Mouse (Mus musculus): Measurements from ENCODE around the gene Itga7. TPM values are rescaled to one million over a fixed set of nuclear protein-coding genes. Genes with fewer than 3 reads are reported as not detected.

Gene Itga7
- polyA plus RNA-seq, 1 experiment from 2014 or later, result 2.1 TPM

DNA sequence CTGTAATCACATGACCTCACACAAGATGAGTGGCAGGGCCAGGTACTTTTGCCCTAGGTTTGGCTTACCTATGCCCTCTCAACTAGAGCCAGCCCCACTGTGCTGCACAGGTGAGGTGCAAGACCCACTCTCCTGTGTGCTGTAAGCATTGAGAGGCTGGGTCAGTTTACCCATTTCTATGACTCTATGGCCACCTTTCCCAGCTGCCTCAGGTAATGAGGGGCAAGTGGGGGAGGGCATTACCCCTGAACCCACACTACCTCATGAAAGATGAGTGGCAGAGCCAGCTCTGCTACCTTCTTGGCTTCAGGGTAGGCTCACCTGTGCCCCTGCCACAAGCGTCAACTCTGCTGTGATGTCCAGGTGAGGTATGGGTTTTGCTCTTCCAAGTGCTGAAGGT lies 62.2 kb downstream of the Itga7 start:
- ATAC-seq (ENCODE audit: insufficient read depth), result no peak
- 95% methylated on average over 1 of the region's 1 CpGs for WGBS

GRCm38 (mm10) chr10:128996523-128997040 lies 63.0 kb downstream of the Itga7 start:
- H3K36me3 ChIP-seq (ENCODE audit: insufficient read depth), result no peaks in the 10 kb centered on the region
- no peaks in the 10 kb centered on the region for H3K4me1 ChIP-seq (ENCODE audit: insufficient read depth)
- no peak overlapping the region for H3K27ac ChIP-seq (ENCODE audit: low read depth)
- no peak overlapping the region for H3K4me2 ChIP-seq
- TF ChIP-seq CTCF (IDR thresholded peaks at IDR 0.05; ENCODE audit: low read depth), result no peak
- H3K9ac ChIP-seq, result no peak overlapping the region
- no peak for ATAC-seq (ENCODE audit: insufficient read depth)
- H3K4me3 ChIP-seq (ENCODE audit: low read depth, low read length), result no peak overlapping the region
- no peak for DNase-seq
- WGBS, result 69% methylated on average over 4 of the region's 4 CpGs
- no peaks in the 10 kb centered on the region for H3K9me3 ChIP-seq (ENCODE audit: low read depth, low read length)
- H3K27me3 ChIP-seq (ENCODE audit: insufficient read depth, low read length), result no peaks in the 10 kb centered on the region

More for the DNA sequence above, 62.2 kb downstream of the Itga7 start:
- Histone ChIP-seq H3K9me3 (ENCODE audit: low read depth, low read length) (no peaks in the 10 kb centered on the region), H3K4me3 (ENCODE audit: low read depth, low read length) (no peak overlapping the region), H3K27me3 (ENCODE audit: insufficient read depth, low read length) (no peaks in the 10 kb centered on the region), H3K9ac (no peak overlapping the region), H3K4me2 (no peak overlapping the region), H3K36me3 (ENCODE audit: insufficient read depth) (no peaks in the 10 kb centered on the region), H3K4me1 (ENCODE audit: insufficient read depth) (no peaks in the 10 kb centered on the region), H3K27ac (ENCODE audit: low read depth) (no peak overlapping the region)
- no peak for DNase-seq
- no peak for TF ChIP-seq CTCF (IDR thresholded peaks at IDR 0.05; ENCODE audit: low read depth)

DNA sequence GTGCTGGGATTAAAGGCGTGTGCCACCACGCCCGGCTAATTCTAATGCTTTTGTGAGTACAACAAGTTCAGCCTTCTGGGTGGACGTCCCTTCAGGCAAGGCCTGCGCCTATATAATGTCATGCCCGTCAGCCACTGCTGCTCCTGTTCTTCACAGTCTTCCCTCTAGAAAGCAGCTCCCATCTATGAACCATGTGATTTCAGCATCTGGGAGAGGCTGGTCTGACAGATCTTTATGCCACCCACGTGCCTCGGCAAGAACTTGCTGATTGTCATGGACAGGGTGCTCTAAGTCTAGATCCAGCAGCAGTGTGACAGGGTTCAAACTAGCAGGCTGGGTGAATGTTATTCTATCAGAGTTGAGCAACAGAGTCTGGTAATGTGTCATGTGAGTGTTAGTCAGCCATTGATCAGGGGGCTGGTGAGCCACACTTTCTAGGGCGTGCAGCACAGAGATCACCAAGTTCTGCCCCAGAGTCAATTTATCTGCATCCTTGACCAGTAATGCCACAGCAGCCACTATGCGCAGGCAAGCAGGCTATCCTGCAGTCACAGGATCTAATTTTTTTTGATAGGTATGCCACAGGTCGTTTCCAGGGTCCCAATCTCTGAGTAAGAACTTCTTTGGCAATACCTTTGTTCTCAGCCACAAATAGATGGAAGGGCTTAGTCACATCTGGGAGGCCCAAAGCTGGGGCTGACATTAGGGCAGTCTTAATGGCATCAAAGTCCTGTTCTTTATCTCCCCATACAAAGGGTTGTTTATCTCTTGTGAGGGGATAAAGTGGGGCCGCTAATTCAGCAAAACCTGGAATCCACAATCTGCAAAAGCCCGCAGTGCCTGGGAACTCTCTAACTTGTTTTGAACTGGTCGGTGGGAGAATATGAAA lies 70.7 kb downstream of the Itga7 start:
- Histone ChIP-seq H3K4me1 (ENCODE audit: insufficient read depth) (no peaks in the 10 kb centered on the region), H3K4me3 (ENCODE audit: low read depth, low read length) (no peak overlapping the region), H3K9me3 (ENCODE audit: low read depth, low read length) (no peaks in the 10 kb centered on the region), H3K27me3 (ENCODE audit: insufficient read depth, low read length) (no peaks in the 10 kb centered on the region), H3K36me3 (ENCODE audit: insufficient read depth) (no peaks in the 10 kb centered on the region), H3K4me2 (no peak overlapping the region), H3K9ac (no peak overlapping the region), H3K27ac (ENCODE audit: low read depth) (no peak overlapping the region)
- 71% methylated on average over 14 of the region's 14 CpGs for WGBS
- DNase-seq, result no peak
- no peak for TF ChIP-seq CTCF (IDR thresholded peaks at IDR 0.05; ENCODE audit: low read depth)
- no peak for ATAC-seq (ENCODE audit: insufficient read depth)

Other genes with a start within 250 kb of the Itga7 start
- gene Rab5b, start 237.6 kb upstream of the Itga7 start, polyA plus RNA-seq (2014; fragmentation: Nextera tagmentation; extraction: Ambion mirVana), result 63.6 and 66.8 TPM in 2 replicates
- 1.4 TPM in 2 replicates for gene Pmel, start 229.6 kb upstream of the Itga7 start, polyA plus RNA-seq (2014; fragmentation: Nextera tagmentation; extraction: Ambion mirVana)
- 105 and 109 TPM in 2 replicates for gene Cdk2, start 228.8 kb upstream of the Itga7 start, polyA plus RNA-seq (2014; fragmentation: Nextera tagmentation; extraction: Ambion mirVana)
- 6.9 and 7.0 TPM in 2 replicates for gene Dgka, start 189.0 kb upstream of the Itga7 start, polyA plus RNA-seq (2014; fragmentation: Nextera tagmentation; extraction: Ambion mirVana)
- gene Pym1, start 185.9 kb upstream of the Itga7 start, polyA plus RNA-seq (2014; fragmentation: Nextera tagmentation; extraction: Ambion mirVana), result 37.4 and 39.1 TPM in 2 replicates
- gene Mmp19, start 142.9 kb upstream of the Itga7 start, polyA plus RNA-seq (2014; fragmentation: Nextera tagmentation; extraction: Ambion mirVana), result 1.5 and 2.1 TPM in 2 replicates
- 34.9 and 38.2 TPM in 2 replicates for gene Dnajc14, start 129.8 kb upstream of the Itga7 start, polyA plus RNA-seq (2014; fragmentation: Nextera tagmentation; extraction: Ambion mirVana)
- gene Tmem198b, start 129.4 kb upstream of the Itga7 start, polyA plus RNA-seq (2014; fragmentation: Nextera tagmentation; extraction: Ambion mirVana), result 12.1 and 15.1 TPM in 2 replicates
- gene Sarnp, start 116.5 kb upstream of the Itga7 start, polyA plus RNA-seq (2014; fragmentation: Nextera tagmentation; extraction: Ambion mirVana), result 223 and 227 TPM in 2 replicates
- gene Ormdl2, start 112.2 kb upstream of the Itga7 start, polyA plus RNA-seq (2014; fragmentation: Nextera tagmentation; extraction: Ambion mirVana), result 55.8 and 63.9 TPM in 2 replicates
- 3.5 and 4.5 TPM in 2 replicates for gene Gdf11, start 42.1 kb upstream of the Itga7 start, polyA plus RNA-seq (2014; fragmentation: Nextera tagmentation; extraction: Ambion mirVana)
- gene Cd63, start 32.8 kb upstream of the Itga7 start, polyA plus RNA-seq (2014; fragmentation: Nextera tagmentation; extraction: Ambion mirVana), result 458 and 459 TPM in 2 replicates
- gene Rdh5, start 10.9 kb upstream of the Itga7 start, polyA plus RNA-seq (2014; fragmentation: Nextera tagmentation; extraction: Ambion mirVana), result 10.5 and 12.5 TPM in 2 replicates
- gene Bloc1s1, start 9.8 kb upstream of the Itga7 start, polyA plus RNA-seq (2014; fragmentation: Nextera tagmentation; extraction: Ambion mirVana), result 175 and 180 TPM in 2 replicates
- gene Mettl7b, start 27.2 kb downstream of the Itga7 start, polyA plus RNA-seq (2014; fragmentation: Nextera tagmentation; extraction: Ambion mirVana), result not detected in 2 replicates
- not detected in 2 replicates for gene Olfr9, start 55.6 kb downstream of the Itga7 start, polyA plus RNA-seq (2014; fragmentation: Nextera tagmentation; extraction: Ambion mirVana)
- gene Olfr763, start 77.0 kb downstream of the Itga7 start, polyA plus RNA-seq (2014; fragmentation: Nextera tagmentation; extraction: Ambion mirVana), result not detected in 2 replicates
- gene Olfr764-ps1, start 106.1 kb downstream of the Itga7 start, polyA plus RNA-seq (2014; fragmentation: Nextera tagmentation; extraction: Ambion mirVana), result not detected in 2 replicates
- gene Olfr765, start 116.2 kb downstream of the Itga7 start, polyA plus RNA-seq (2014; fragmentation: Nextera tagmentation; extraction: Ambion mirVana), result not detected in 2 replicates
- not detected in 2 replicates for gene Olfr766-ps1, start 135.2 kb downstream of the Itga7 start, polyA plus RNA-seq (2014; fragmentation: Nextera tagmentation; extraction: Ambion mirVana)
- gene Olfr767, start 149.1 kb downstream of the Itga7 start, polyA plus RNA-seq (2014; fragmentation: Nextera tagmentation; extraction: Ambion mirVana), result not detected in 2 replicates
- gene Olfr768, start 165.6 kb downstream of the Itga7 start, polyA plus RNA-seq (2014; fragmentation: Nextera tagmentation; extraction: Ambion mirVana), result not detected in 2 replicates
- gene Olfr769, start 184.0 kb downstream of the Itga7 start, polyA plus RNA-seq (2014; fragmentation: Nextera tagmentation; extraction: Ambion mirVana), result not detected in 2 replicates
- not detected in 2 replicates for gene Olfr770, start 205.2 kb downstream of the Itga7 start, polyA plus RNA-seq (2014; fragmentation: Nextera tagmentation; extraction: Ambion mirVana)
- not detected in 2 replicates for gene Olfr771, start 230.9 kb downstream of the Itga7 start, polyA plus RNA-seq (2014; fragmentation: Nextera tagmentation; extraction: Ambion mirVana)
- not detected in 2 replicates for gene Olfr772, start 244.1 kb downstream of the Itga7 start, polyA plus RNA-seq (2014; fragmentation: Nextera tagmentation; extraction: Ambion mirVana)

All from lung, embryonic 14.5 days (tissue).